Mouse (Mus musculus) heart, embryonic 16.5 days (tissue): Measurements from ENCODE around the gene Rnf130. TPM values are rescaled to one million over a fixed set of nuclear protein-coding genes. Genes with fewer than 3 reads are reported as not detected.

Source experiments
- ATAC-seq: fragments of 200-750 bp; cut with Nextera tagmentation; replicated peaks from 2 replicates; pipeline ENCODE4 v1.8.0; 2017; ENCODE audit warnings: moderate number of reproducible peaks; ENCODE audit not compliant: insufficient read depth, low FRiP score; ENCODE audit errors: extremely low read depth
- H3K27ac ChIP-seq: fragments of 300-500 bp; sonication (generic); 2 replicates; pipeline ENCODE4 v1.5.1; 2014; ENCODE audit warnings: mild to moderate bottlenecking, low read length, control low read depth, moderate library complexity
- H3K27me3 ChIP-seq: fragments of 300-500 bp; sonication (generic); 2 replicates; pipeline ENCODE4 v1.6.1; 2014; ENCODE audit warnings: low read length, mixed read lengths; ENCODE audit not compliant: control insufficient read depth, insufficient read depth
- H3K36me3 ChIP-seq: fragments of 300-500 bp; sonication (generic); 2 replicates; pipeline ENCODE4 v1.6.1; 2014; ENCODE audit not compliant: control insufficient read depth, insufficient read depth
- H3K4me1 ChIP-seq: fragments of 300-500 bp; sonication (generic); 2 replicates; pipeline ENCODE4 v1.6.1; 2014; ENCODE audit warnings: low read length, mixed read lengths; ENCODE audit not compliant: control insufficient read depth, insufficient read depth
- H3K4me2 ChIP-seq: fragments of 300-500 bp; sonication (generic); 2 replicates; pipeline ENCODE4 v1.6.1; 2014; ENCODE audit warnings: low read depth, mild to moderate bottlenecking, control low read depth, low read length
- H3K4me3 ChIP-seq: fragments of 300-500 bp; sonication (generic); 2 replicates; pipeline ENCODE4 v1.5.1; 2014; ENCODE audit warnings: mild to moderate bottlenecking, control low read depth, low read length
- H3K9ac ChIP-seq: fragments of 300-500 bp; sonication (generic); 2 replicates; pipeline ENCODE4 v1.6.1; 2014; ENCODE audit warnings: low read length, control low read depth
- H3K9me3 ChIP-seq: fragments of 300-500 bp; sonication (generic); replicated peaks from 2 replicates; pipeline ENCODE4 v1.6.1; 2016; ENCODE audit warnings: low read length; ENCODE audit not compliant: control insufficient read depth
- WGBS: fragments of 180-500 bp; shearing (Covaris S2); extraction: QIAGEN DNeasy Blood & Tissue Kit; methylation state at CpG from one replicate; pipeline ENCODE4 v1.1.7; 2014; 5-methylcytosine and 5-hydroxymethylcytosine counted together
- polyA plus RNA-seq: library from polyadenylated mRNA; unstranded; fragments of >200 nt; fragmentation: Nextera tagmentation; extraction: Ambion mirVana; gene quantifications from 2 replicates; pipeline ENCODE4 v1.2.1, GENCODE M21; 2015

Gene Rnf130
- polyA plus RNA-seq, 1 experiment from 2014 or later: 31.8 TPM

DNA sequence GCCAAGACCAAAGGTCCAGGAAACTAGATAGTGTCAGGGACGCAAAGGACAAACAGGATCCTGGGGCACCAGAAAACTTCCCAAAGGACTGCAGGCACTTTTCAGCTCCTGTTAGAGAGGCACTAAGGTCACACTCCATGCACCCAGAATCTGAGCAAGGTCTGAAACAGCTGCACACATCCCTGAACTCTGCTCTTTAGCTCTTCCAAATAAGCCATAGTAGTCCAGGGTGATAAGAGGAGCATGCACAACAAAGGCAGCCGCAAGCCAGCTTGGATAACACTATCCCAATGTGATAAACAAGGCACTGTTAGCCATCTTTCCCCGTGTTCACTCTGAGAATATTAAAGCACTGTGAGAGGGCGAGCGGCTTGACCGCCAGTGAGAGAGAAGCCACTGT, 78.9 kb downstream of the Rnf130 start:
- Histone ChIP-seq H3K9ac (no peak overlapping the region), H3K27me3 (no peaks in the 10 kb centered on the region), H3K9me3 (no peaks in the 10 kb centered on the region), H3K27ac (no peak overlapping the region), H3K4me1 (peaks cover 23% of the 10 kb centered on the region), H3K4me3 (no peak overlapping the region), H3K36me3 (no peaks in the 10 kb centered on the region), H3K4me2 (no peak overlapping the region)
- 59% methylated on average over 6 of the region's 6 CpGs for WGBS
- ATAC-seq: no peak

DNA sequence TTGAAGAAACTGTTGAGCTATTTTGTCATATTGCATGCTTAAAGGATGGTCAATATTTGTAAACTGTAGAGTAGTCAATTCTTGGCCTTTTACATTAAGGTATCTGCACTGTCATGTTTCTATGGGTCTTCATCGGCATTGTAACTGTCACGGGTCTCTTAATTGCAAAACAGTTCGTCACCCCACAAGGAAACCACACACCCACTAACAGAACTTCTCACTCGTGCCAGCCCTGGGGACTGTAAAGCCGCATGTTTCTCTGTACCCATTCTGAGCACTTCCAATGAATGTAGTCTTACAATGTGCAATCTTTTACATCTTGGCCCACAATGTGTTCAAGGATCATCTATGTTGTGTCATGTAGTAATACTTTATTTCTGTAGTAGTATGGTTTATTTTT, 80.1 kb downstream of the Rnf130 start:
- Histone ChIP-seq H3K4me3 (no peak overlapping the region), H3K27me3 (no peaks in the 10 kb centered on the region), H3K9me3 (no peaks in the 10 kb centered on the region), H3K9ac (no peak overlapping the region), H3K4me1 (peaks cover 15% of the 10 kb centered on the region), H3K4me2 (no peak overlapping the region), H3K27ac (no peak overlapping the region), H3K36me3 (no peaks in the 10 kb centered on the region)
- 78% methylated on average over 5 of the region's 5 CpGs for WGBS
- ATAC-seq: no peak

DNA sequence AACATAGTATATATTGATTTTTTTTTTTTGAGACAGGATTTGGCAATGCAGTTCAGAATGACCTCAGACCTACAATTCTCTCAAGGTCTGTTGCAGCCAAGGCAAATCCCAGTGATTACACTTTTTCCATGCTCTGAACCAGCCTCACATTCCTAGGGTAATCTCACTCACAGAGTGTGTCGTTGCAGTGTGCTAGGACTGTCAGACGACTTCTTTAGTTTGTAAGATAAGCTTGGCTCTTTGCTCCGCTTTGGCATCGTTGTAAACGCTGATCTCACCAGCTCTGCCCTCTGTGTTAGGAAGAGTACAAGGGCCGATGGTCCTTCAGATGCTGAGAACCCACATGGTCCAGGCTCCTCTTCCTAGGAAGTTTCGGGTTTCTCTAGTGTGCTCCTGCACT, 80.9 kb downstream of the Rnf130 start:
- Histone ChIP-seq H3K9ac (no peak overlapping the region), H3K4me1 (peaks cover 15% of the 10 kb centered on the region), H3K9me3 (no peaks in the 10 kb centered on the region), H3K27me3 (no peaks in the 10 kb centered on the region), H3K36me3 (no peaks in the 10 kb centered on the region), H3K27ac (peak overlapping the region; percentile 42; the same call in 1 of the 2 replicates), H3K4me3 (no peak overlapping the region), H3K4me2 (no peak overlapping the region)
- 0 out of 2 replicates have a peak, but pooled peaks have one; percentile 52 for ATAC-seq
- 29% methylated on average over 7 of the region's 7 CpGs for WGBS

DNA sequence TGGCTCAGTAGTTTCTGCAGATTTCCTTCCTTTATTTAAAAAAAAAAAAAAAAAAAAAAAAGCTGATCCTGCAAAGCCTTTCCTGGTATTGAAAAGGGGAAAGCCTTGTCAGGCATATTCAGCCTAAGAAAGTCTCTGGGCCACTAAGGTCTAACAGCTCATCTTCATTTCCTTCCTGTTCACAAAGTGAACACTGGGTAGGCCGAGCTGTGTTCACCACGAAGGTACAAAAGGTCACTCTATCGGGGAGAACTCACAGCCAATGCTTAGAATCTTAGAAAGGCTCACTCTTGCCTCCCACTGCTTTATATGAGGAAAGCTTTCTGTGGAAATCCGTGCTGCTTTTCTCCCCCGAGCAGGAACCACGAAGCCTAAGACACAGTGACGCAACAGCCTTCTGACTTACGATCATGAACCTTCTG, 83.7 kb downstream of the Rnf130 start:
- H3K4me3 ChIP-seq: no peak overlapping the region
- H3K9me3 ChIP-seq: no peaks in the 10 kb centered on the region
- H3K9ac ChIP-seq: no peak overlapping the region
- H3K4me2 ChIP-seq: no peak overlapping the region
- WGBS: 63% methylated on average over 8 of the region's 8 CpGs
- no peaks in the 10 kb centered on the region for H3K36me3 ChIP-seq
- peaks cover 13% of the 10 kb centered on the region for H3K4me1 ChIP-seq
- ATAC-seq: peak; percentile 37; the same call in 1 of the 2 replicates
- H3K27ac ChIP-seq: peak overlapping the region; percentile 76
- no peaks in the 10 kb centered on the region for H3K27me3 ChIP-seq

DNA sequence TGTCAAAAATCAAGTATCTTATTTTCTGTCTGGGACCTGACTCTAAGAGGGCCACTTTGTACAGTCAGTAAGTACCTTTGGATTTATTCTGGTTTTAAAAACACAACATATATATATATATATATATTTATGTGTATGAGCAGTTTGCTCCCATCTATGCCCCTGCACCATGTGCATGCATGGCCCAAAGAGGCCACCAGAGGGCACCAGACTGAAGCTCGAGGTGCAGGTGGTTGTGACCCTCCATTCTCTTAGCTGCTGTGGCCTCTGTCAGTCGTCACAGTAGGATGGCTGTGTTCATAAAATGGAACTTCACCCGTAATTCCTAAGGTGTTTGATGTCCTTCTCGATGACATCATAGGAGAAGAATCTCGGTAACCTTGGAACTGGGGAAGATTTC, 89.2 kb downstream of the Rnf130 start:
- ATAC-seq: peak; percentile 69
- Histone ChIP-seq H3K4me2 (no peak overlapping the region), H3K27me3 (no peaks in the 10 kb centered on the region), H3K9ac (no peak overlapping the region), H3K27ac (no peak overlapping the region), H3K36me3 (no peaks in the 10 kb centered on the region), H3K4me1 (no peaks in the 10 kb centered on the region), H3K4me3 (no peak overlapping the region), H3K9me3 (no peaks in the 10 kb centered on the region)
- WGBS: 17% methylated on average over 5 of the region's 5 CpGs

DNA sequence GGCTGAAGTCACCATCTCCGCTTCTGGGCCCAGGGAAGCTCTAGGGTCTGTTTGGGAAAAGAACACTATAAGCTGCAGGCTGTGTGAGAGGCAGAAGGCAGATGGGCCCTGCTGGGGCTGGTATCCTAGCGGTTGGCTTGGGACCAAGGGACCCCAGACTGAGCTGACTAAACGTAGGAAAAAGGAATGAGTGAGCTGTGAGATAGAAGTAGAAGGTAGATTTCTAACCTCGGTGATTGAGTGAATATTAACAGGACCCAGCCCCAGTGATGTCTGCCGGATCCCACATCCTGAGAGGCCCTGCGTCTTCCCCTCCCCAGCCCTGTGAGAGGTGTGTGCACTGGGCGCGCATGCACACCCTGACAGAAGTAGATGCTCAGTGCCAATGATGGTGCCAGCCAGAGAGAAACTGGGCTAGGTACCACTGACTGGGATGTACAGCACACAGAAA, 97.5 kb downstream of the Rnf130 start:
- no peak overlapping the region for H3K9ac ChIP-seq
- no peaks in the 10 kb centered on the region for H3K4me1 ChIP-seq
- no peaks in the 10 kb centered on the region for H3K9me3 ChIP-seq
- 84% methylated on average over 8 of the region's 8 CpGs for whole genome bisulfite sequencing
- H3K4me2 ChIP-seq: no peak overlapping the region
- ATAC-seq: no peak
- H3K4me3 ChIP-seq: no peak overlapping the region
- no peaks in the 10 kb centered on the region for H3K36me3 ChIP-seq
- no peak overlapping the region for H3K27ac ChIP-seq
- H3K27me3 ChIP-seq: no peaks in the 10 kb centered on the region

DNA sequence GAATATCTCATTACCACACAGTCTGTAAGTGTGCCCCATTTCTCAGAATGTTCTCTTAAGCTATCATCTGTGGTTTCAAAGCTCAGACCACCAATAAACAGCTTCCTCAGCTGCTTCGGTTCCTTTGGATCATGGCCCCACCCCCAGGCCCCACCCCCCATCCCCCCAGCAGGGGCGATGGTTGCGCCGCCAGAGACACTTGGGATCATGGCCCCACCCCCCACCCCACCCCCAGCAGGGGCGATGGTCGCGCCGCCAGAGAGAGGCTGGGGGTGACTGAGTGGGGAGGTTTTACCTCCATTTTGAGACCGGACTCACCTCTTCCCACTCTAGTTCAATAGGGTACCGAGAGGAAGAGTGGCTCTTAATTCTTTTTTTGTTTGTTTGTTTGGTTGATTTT, 102.6 kb downstream of the Rnf130 start:
- no peak for ATAC-seq
- WGBS: 9% methylated on average over 10 of the region's 10 CpGs
- Histone ChIP-seq H3K4me3 (peak overlapping the region; percentile 4), H3K27ac (no peak overlapping the region), H3K4me1 (peaks cover 7% of the 10 kb centered on the region), H3K27me3 (no peaks in the 10 kb centered on the region), H3K36me3 (no peaks in the 10 kb centered on the region), H3K9ac (no peak overlapping the region), H3K9me3 (no peaks in the 10 kb centered on the region), H3K4me2 (peak overlapping the region; percentile 49; the same call in 1 of the 2 replicates)

DNA sequence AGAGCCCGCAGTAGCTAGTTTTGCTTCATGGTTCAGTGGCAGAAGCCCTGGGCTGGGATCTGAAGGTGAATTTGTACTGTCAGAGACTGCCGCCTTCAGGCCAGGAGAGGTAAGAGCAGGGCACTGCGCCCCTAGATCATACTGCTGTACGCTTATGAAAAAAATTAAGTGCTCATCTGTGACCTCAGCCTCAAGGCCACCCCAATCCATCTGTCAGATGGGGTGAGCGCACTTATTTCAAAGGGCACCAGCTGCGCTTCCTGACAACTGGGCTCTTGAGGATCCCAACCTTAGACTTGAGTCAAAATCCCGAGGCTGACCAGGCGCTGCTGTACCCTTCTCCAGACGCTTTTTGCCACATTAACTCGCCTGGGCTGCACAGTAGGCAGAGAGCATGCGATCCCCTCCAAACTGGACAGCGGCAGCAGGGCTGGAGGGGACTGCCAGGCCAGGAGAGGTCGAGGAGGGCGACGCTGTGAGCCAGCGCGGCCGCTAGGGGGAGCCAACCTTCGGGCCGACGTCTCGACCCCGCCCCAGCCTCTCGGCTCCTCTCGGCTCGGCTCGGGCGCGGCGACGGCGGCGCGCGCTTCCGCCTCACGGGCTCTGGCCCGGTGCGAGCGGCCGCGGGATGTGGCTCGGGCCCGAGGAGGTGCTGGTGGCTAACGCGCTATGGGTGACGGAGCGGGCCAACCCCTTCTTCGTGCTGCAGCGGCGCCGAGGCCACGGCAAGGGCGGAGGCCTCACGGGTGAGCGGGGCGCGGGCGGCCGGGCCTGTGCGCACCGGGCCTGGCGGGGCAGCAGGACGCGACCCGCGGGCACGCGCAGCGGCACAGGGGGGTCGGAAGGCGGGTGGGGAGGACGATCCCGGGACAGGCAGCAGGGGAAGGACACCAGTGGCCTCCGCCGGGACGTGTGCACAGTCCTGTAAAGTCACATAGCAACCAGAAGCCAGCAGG, 105.9 kb downstream of the Rnf130 start, which contains the start of gene Tbc1d9b:
Tbc1d9b (plus strand) TSS at position 586 of the 956 bp plus-strand sequence.
- under 1% methylated on average over 75 of the region's 77 CpGs for WGBS
- Histone ChIP-seq H3K27me3 (no peaks in the 10 kb centered on the region), H3K4me1 (peaks cover 10% of the 10 kb centered on the region), H3K9me3 (no peaks in the 10 kb centered on the region), H3K4me2 (peak within 1 kb of the TSS; percentile 91), H3K27ac (peak within 1 kb of the TSS; percentile 95), H3K9ac (peak within 1 kb of the TSS; percentile 99), H3K4me3 (peak within 1 kb of the TSS; percentile 82), H3K36me3 (no peaks in the 10 kb centered on the region)
- peak; percentile 94 for ATAC-seq

DNA sequence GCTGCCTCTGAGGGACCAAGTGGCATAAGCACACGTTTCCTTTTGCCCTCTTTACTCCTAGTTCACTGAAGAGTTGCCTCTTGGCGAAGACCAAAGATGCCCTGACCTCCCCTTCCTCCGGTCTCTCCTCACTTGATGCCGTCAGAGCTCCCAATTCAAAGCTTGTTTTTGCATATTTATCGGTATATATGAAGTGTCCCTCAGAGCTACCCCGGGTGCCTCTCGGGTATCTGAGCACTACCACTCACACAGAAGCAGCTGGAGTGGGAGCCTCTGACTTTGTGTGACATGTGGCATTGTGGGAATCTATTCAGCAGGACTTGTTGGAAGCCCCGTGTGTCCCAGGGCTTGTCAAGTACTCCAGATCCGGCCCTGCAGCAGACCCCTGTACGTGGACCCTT, 106.7 kb downstream of the Rnf130 start:
- peak overlapping the region; percentile 82 for H3K4me3 ChIP-seq
- H3K4me1 ChIP-seq: peaks cover 10% of the 10 kb centered on the region
- no peaks in the 10 kb centered on the region for H3K9me3 ChIP-seq
- WGBS: 11% methylated on average over 10 of the region's 10 CpGs
- peak overlapping the region; percentile 91 for H3K4me2 ChIP-seq
- peak overlapping the region; percentile 99 for H3K9ac ChIP-seq
- peak overlapping the region; percentile 95 for H3K27ac ChIP-seq
- H3K36me3 ChIP-seq: peaks cover 6% of the 10 kb centered on the region; the same call in 1 of the 2 replicates
- no peak for ATAC-seq
- H3K27me3 ChIP-seq: no peaks in the 10 kb centered on the region
